Mouse (Mus musculus) Patski (cell line): ENCODE measurements around the gene Xrra1. TPM values are rescaled to one million over a fixed set of nuclear protein-coding genes. Genes with fewer than 3 reads are reported as not detected.
A peak's percentile ranks its signal among the peaks of the same experiment; 100 is the strongest.
"Not testable (repeated sequence)": the region's sequence is repeated elsewhere in the genome, so short reads cannot be mapped to it uniquely, and the experiment has no call there.

Experiments
- ATAC-seq: fragments of 100-300 bp; one replicate; pipeline ENCODE4 v1.8.0; 2021
- CTCF ChIA-PET: fragments of 350-600 bp; sonication (Branson Sonifier 250); formaldehyde crosslinking; loops from one replicate; lab custom pipeline; 2022; ENCODE audit warnings: inconsistent platforms; lab: Charles Lee
- POLR2A ChIA-PET: fragments of 350-600 bp; sonication (Branson Sonifier 250); formaldehyde crosslinking; loops from one replicate; lab custom pipeline; 2022; ENCODE audit warnings: antibody characterized with exemption, inconsistent platforms; lab: Charles Lee
- DNase-seq: peaks from one replicate; pipeline ENCODE4 v3.0.0-alpha.2; 2011; ENCODE audit warnings: low read depth, low spot score
- H3K27me3 ChIP-seq: fragments of 371-371 bp; one replicate; pipeline ENCODE4 v1.5.1; 2021
- CTCF ChIP-seq: fragments of 100-300 bp; IDR thresholded peaks from one replicate; pipeline ENCODE4 v1.5.1; 2021
- in situ Hi-C: fragments of 300-500 bp; cut with MboI; formaldehyde crosslinking; loops from 3 replicates; pipeline ENCODE4 v1.11.1; 2018; ENCODE audit warnings: low pct_unique_long_range_greater_than_20kb, mixed read lengths
- polyA plus RNA-seq: library from polyadenylated mRNA; unstranded; gene quantifications from one replicate; pipeline ENCODE4 v1.2.3, GENCODE M21; 2021

The Xrra1 gene
- polyA plus RNA-seq, 1 experiment from 2014 or later: 0.60 TPM

DNA sequence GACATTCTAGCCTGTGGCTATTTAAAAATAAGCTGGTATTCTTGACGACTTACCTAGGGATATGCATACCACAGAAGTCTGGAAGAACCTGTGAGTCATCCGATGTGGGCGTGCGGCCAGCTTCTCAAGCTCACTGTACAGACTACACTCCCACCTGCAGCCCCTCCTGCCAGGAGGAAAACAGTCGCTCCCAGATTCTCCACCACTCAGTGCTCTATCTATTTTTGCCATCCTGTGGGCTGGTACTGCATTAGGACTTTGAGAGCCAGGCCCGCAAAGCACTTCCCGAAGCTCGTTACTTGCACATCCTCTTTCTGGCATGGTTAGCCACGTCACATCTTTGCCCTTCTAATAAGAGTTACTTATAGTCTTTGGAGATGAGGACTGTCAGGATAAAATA is 88.4 kb downstream of the Xrra1 start:
- in situ Hi-C loops: no loop called here
- ChIA-PET POLR2A (no interaction called here), CTCF (interaction anchor here (0.8 to 1.3 kb wide), 5 partner anchors 15 to 41 kb away, joined by 3 to 7 read pairs (median 3); no protein-coding TSS in a partner anchor)
- TF ChIP-seq CTCF: no peak
- DNase-seq (peak; percentile 47), ATAC-seq (no peak)
- no peaks in the 10 kb centered on the region for H3K27me3 ChIP-seq

GRCm38 (mm10) chr7:99953442-99954098 is 94.7 kb downstream of the Xrra1 start:
- ChIA-PET POLR2A (no interaction called here), CTCF (interaction anchor here (1.0 to 2.1 kb wide), 2 partner anchors 18 to 33 kb away, joined by 3 to 5 read pairs; no protein-coding TSS in a partner anchor)
- DNase-seq (no peak), ATAC-seq (no peak)
- in situ Hi-C loops: no loop called here
- H3K27me3 ChIP-seq: no peaks in the 10 kb centered on the region
- TF ChIP-seq CTCF: no peak

- ChIA-PET POLR2A (no interaction called here), CTCF (interaction anchor here (2.1 kb wide), 1 partner anchor 18 kb away, joined by 5 read pairs; no protein-coding TSS in a partner anchor)
- DNase-seq (no peak), ATAC-seq (no peak)
- TF ChIP-seq CTCF: no peak
- in situ Hi-C loops: no loop called here
- H3K27me3 ChIP-seq: no peaks in the 10 kb centered on the region
These were observed 95.3 kb downstream of the Xrra1 start for GRCm38 (mm10) chr7:99954212-99954611.

- CTCF ChIA-PET: interaction anchor here (1.4 kb wide), 1 partner anchor 19 kb away, joined by 4 read pairs; no protein-coding TSS in a partner anchor
- in situ Hi-C loops: no loop called here
- DNase-seq (no peak), ATAC-seq (no peak)
- POLR2A ChIA-PET: no interaction called here
- no peak for TF ChIP-seq CTCF
- H3K27me3 ChIP-seq: no peaks in the 10 kb centered on the region
These were observed 97.2 kb downstream of the Xrra1 start for GRCm38 (mm10) chr7:99956095-99956494.

- no peaks in the 10 kb centered on the region for H3K27me3 ChIP-seq
- no peak for TF ChIP-seq CTCF
- DNase-seq (no peak), ATAC-seq (no peak)
- ChIA-PET POLR2A (no interaction called here), CTCF (no interaction called here)
- in situ Hi-C loops: no loop called here
These were observed 98.5 kb downstream of the Xrra1 start for GRCm38 (mm10) chr7:99957226-99957965.

DNA sequence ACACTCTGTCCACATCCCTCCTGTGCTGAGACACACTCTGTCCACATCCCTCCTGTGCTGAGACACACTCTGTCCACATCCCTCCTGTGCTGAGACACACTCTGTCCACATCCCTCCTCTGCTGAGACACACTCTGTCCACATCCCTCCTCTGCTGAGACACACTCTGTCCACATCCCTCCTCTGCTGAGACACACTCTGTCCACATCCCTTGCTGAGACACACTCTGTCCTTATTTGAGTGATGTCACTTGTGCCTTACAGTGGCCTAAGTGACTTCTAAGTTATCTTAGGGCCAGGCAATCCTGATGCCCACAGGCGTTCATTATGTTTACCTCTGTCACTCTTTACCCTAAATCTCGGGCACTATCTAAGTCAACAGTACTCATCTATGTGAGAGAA is 101.7 kb downstream of the Xrra1 start:
- in situ Hi-C loops, DNase-seq, H3K27me3 ChIP-seq, CTCF ChIA-PET, ATAC-seq, POLR2A ChIA-PET: not testable (repeated sequence)

- POLR2A ChIA-PET: no interaction called here
- TF ChIP-seq CTCF: no peak
- ATAC-seq: no peak
- DNase-seq: no peak
- H3K27me3 ChIP-seq: no peaks in the 10 kb centered on the region
- CTCF ChIA-PET: interaction anchor here (1.0 to 1.2 kb wide), 3 partner anchors 9 to 26 kb away, joined by 3 read pairs; no protein-coding TSS in a partner anchor
- in situ Hi-C loops: no loop called here
These were observed 102.6 kb downstream of the Xrra1 start for GRCm38 (mm10) chr7:99961518-99961917.

GRCm38 (mm10) chr7:99962536-99963236 is 103.8 kb downstream of the Xrra1 start:
- in situ Hi-C loops: no loop called here
- ATAC-seq: no peak
- no peak for DNase-seq
- POLR2A ChIA-PET: no interaction called here
- CTCF ChIA-PET: interaction anchor here (1.0 to 1.2 kb wide), 3 partner anchors 8 to 28 kb away, joined by 3 read pairs; no protein-coding TSS in a partner anchor
- TF ChIP-seq CTCF: no peak
- H3K27me3 ChIP-seq: no peaks in the 10 kb centered on the region

DNA sequence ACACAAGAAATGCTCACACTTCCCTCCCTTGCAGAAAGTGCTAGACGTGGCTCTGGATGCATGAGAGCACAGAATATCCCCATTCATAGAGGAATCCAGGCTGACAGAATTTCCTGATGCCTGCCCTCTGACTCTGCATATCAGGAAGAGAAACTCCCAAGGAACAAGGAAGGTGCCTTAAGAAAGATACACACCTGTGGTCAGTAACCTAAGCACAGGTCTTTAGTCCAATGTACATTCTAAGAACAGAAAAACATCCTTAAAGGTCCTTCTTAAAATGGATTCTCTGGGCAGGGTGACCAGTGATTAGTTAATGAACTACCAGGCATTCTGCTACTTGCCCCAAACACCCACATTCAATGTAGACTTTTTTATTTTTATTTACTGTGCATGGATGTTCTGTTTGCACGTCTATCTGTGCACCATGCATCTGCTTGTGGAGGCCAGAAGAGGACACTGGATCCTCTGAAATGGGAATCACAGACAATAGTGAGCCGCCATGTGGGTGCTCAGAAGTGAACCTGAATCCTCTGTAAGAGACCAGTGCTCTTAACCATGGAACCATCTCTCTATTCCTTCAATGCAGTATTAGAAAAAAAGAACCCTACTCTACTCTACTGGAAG is 104.4 kb downstream of the Xrra1 start:
- DNase-seq: no peak
- no peak for ATAC-seq
- in situ Hi-C loops: no loop called here
- no peak for TF ChIP-seq CTCF
- ChIA-PET CTCF (no interaction called here), POLR2A (no interaction called here)
- no peaks in the 10 kb centered on the region for H3K27me3 ChIP-seq
